Mouse (Mus musculus) forebrain, embryonic 15.5 days (tissue): Measurements from ENCODE around the gene Idua. TPM values are rescaled to one million over a fixed set of nuclear protein-coding genes. Genes with fewer than 3 reads are reported as not detected.

ENCODE experiments used
- ATAC-seq: fragments of 200-750 bp; cut with Nextera tagmentation; replicated peaks from 2 replicates; pipeline ENCODE4 v1.8.0; 2017; ENCODE audit warnings: mild to moderate bottlenecking, moderate TSS enrichment, moderate library complexity
- H3K27ac ChIP-seq: fragments of 300-500 bp; sonication (generic); replicated peaks from 2 replicates; pipeline ENCODE4 v1.5.1; 2015; ENCODE audit warnings: mild to moderate bottlenecking, inconsistent platforms
- H3K27me3 ChIP-seq: fragments of 300-500 bp; sonication (generic); 2 replicates; pipeline ENCODE4 v1.6.1; 2015; ENCODE audit warnings: inconsistent platforms
- H3K36me3 ChIP-seq: fragments of 300-500 bp; sonication (generic); 2 replicates; pipeline ENCODE4 v1.6.1; 2015; ENCODE audit warnings: mild to moderate bottlenecking, inconsistent platforms
- H3K4me1 ChIP-seq: fragments of 300-500 bp; sonication (generic); 2 replicates; pipeline ENCODE4 v1.6.1; 2015; ENCODE audit warnings: inconsistent platforms
- H3K4me2 ChIP-seq: fragments of 300-500 bp; sonication (generic); replicated peaks from 2 replicates; pipeline ENCODE4 v1.6.1; 2015; ENCODE audit warnings: mild to moderate bottlenecking, inconsistent platforms
- H3K4me3 ChIP-seq: fragments of 300-500 bp; sonication (generic); 2 replicates; pipeline ENCODE4 v1.5.1; 2015; ENCODE audit warnings: mild to moderate bottlenecking, inconsistent platforms
- H3K9ac ChIP-seq: fragments of 300-500 bp; sonication (generic); replicated peaks from 2 replicates; pipeline ENCODE4 v1.6.1; 2015; ENCODE audit warnings: mild to moderate bottlenecking, inconsistent platforms
- H3K9me3 ChIP-seq: fragments of 300-500 bp; sonication (generic); 2 replicates; pipeline ENCODE4 v1.6.1; 2016; ENCODE audit warnings: inconsistent platforms
- WGBS: fragments of 180-500 bp; shearing (Covaris S2); methylation state at CpG from one replicate; pipeline ENCODE4 v1.1.7; 2015; ENCODE audit warnings: mixed read lengths; 5-methylcytosine and 5-hydroxymethylcytosine counted together
- polyA plus RNA-seq: library from polyadenylated mRNA; unstranded; fragments of >200 nt; fragmentation: Nextera tagmentation; extraction: Ambion mirVana; gene quantifications from 2 replicates; pipeline ENCODE4 v1.2.1, GENCODE M21; 2015

Idua gene
- polyA plus RNA-seq, 1 experiment from 2014 or later = 9.9 TPM

DNA sequence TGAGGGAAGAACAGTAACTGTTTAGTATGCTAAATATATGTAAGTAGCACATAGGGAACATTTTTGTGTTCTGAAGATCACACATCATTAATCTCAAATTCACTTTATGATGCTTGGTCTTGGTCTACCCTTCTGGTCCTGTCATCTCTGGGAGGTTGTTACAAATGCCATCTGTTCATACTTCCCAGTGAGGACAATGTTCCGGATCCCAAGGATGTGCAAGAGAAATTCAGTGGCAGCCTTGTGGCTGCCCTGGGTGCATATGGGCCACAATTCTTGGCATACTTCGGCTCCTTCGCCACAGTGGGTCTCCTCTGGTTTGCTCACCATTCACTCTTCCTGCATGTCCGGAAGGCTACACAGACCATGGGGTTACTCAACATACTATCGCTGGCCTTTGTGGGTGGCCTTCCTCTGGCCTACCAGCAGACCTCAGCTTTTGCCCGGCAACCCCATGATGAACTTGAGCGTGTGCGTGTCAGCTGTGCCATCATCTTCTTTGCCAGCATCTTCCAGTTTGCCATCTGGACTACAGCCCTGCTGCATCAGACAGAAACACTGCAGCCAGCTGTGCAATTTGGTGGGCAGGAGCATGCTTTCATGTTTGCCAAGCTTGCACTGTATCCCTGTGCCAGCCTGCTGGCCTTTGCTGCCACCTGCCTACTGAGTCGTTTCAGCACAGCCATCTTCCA, 14.3 kb upstream of the Idua start:
- Histone ChIP-seq H3K4me1 (no peaks in the 10 kb centered on the region), H3K27ac (no peak overlapping the region), H3K27me3 (no peaks in the 10 kb centered on the region), H3K9me3 (no peaks in the 10 kb centered on the region), H3K36me3 (peaks cover 55% of the 10 kb centered on the region), H3K4me2 (no peak overlapping the region), H3K9ac (no peak overlapping the region), H3K4me3 (no peak overlapping the region)
- WGBS = 85% methylated on average over 9 of the region's 9 CpGs
- ATAC-seq = no peak; the same call in 1 of the 2 replicates

DNA sequence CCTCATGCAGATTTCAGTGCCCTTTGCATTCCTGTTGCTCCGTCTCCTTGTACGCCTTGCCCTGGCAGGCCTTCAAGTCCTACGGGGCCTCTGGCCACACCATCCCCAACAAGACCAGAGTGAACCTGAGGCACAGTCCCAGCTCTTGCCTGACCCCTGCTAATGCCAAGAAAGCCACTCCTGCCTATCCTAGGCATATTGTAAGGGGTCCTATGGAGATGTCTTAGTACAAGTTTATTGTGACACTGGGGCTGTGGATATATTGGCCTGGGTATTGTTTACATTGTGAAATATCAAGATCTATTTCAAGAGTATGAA, 13.8 kb upstream of the Idua start:
- WGBS = 89% methylated on average over 3 of the region's 3 CpGs
- H3K9ac ChIP-seq = no peak overlapping the region
- no peak overlapping the region for H3K4me2 ChIP-seq
- no peak overlapping the region for H3K4me3 ChIP-seq
- H3K4me1 ChIP-seq = no peaks in the 10 kb centered on the region
- ATAC-seq = no peak
- no peaks in the 10 kb centered on the region for H3K27me3 ChIP-seq
- H3K27ac ChIP-seq = no peak overlapping the region
- H3K9me3 ChIP-seq = no peaks in the 10 kb centered on the region
- H3K36me3 ChIP-seq = peaks cover 55% of the 10 kb centered on the region

DNA sequence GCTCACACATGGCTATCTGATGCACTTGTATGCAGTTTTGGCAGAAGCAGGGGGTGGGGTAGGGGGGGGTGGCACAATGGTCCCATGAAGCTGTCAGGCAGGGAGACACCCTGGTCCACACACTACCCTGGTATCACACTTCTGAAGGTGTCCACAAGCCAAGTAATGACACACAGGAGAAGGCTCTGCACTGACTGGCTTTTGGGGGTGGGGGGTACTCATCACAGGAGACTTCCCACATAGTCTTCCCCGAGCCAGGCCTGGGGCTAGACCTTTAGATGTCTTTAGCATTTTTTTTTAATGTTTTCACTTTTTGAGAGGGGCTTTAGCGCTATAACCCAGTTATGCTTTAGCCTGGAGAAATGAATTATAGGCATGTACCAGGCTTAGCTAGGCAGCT, 12.8 kb upstream of the Idua start:
- Histone ChIP-seq H3K9me3 (no peaks in the 10 kb centered on the region), H3K4me3 (no peak overlapping the region), H3K27ac (no peak overlapping the region), H3K4me1 (no peaks in the 10 kb centered on the region), H3K36me3 (peaks cover 55% of the 10 kb centered on the region), H3K27me3 (no peaks in the 10 kb centered on the region), H3K4me2 (no peak overlapping the region), H3K9ac (no peak overlapping the region)
- ATAC-seq = no peak
- 90% methylated on average over 2 of the region's 2 CpGs for WGBS

DNA sequence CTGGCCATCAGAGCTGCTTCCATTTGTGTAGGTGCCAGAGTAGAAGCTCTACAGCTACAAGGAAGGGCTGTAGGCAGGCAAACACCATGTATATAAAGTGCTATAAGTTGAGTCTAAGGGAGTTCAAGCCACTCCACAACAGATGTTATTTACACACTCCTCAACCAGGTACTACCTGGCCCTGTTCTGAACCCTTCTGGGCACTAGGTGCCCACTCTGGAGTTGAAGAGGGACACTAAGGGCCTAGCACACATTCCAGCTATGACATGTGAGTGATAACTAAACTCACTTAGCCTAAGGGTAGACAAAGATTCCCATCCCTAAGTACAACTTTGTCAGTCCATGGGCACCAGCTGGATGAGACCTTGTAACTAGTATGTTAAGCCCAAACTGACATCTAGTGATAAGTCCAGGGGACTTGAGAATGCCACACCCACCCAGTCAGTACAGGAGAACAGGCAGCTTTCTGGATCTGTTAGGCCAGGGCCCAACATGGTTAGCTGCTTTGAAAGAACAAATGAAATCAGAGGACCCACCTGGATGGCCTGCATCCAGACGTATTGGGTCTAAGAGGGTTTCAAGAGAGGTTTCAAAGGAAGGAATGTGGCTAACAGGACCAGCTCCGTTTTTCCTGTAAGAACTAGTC, 12.2 kb upstream of the Idua start:
- Histone ChIP-seq H3K9ac (no peak overlapping the region), H3K36me3 (peaks cover 61% of the 10 kb centered on the region), H3K27me3 (no peaks in the 10 kb centered on the region), H3K4me2 (no peak overlapping the region), H3K4me3 (no peak overlapping the region), H3K9me3 (no peaks in the 10 kb centered on the region), H3K27ac (no peak overlapping the region), H3K4me1 (no peaks in the 10 kb centered on the region)
- WGBS = 91% methylated on average over 2 of the region's 2 CpGs
- ATAC-seq = no peak

DNA sequence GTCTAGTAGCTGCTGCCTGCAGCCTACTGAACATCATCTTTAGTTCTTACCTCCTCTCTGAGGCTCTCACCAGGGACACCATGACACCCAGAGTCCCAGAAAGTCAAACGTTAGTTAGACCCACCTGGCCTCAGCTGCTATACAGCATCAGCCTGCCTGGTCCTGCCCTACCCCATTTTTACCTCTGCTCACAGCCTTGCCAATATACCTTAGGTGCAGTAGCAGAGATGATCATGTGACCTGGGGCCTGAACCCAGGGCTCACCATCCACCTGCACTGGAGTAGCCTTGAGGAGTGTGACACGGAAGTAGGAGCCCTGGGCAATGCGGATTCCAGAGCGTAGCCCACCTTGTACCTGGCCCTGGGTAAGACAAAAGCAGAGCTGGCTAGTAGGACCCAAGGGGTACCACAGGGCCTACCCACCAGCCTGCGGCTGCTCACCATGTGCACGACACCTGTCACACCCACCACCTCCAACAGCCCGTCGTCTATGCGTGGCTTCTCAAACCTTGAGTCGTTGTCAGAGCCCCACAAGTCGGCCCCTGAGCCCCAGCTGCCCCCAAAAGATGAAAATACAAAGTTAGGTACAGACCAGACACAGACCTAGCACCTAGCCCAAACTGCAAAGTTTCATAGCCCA, 11.1 kb upstream of the Idua start:
- no peak for ATAC-seq
- Histone ChIP-seq H3K4me1 (no peaks in the 10 kb centered on the region), H3K9ac (no peak overlapping the region), H3K27ac (no peak overlapping the region), H3K4me3 (no peak overlapping the region), H3K36me3 (peaks cover 66% of the 10 kb centered on the region), H3K4me2 (no peak overlapping the region), H3K9me3 (no peaks in the 10 kb centered on the region), H3K27me3 (no peaks in the 10 kb centered on the region)
- 94% methylated on average over 11 of the region's 11 CpGs for WGBS

DNA sequence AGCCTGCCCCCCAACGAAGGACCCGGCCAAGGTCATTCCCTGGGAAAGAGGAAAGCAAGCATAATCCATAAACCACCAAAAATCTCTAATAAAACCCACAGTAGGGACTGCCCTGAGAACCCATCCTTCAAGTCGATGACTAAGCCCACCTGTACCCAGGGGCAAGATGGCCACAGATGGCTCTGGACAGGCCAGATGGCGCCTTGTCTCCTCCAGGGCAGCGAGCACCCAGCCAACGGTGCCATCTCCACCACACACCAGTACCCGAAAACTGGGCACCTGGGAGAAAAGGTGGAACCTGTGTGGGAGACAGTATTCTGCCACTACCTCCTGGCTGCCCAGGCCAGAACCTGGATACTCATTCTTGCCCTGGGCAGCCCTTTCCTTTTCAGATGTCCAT, 9.8 kb upstream of the Idua start:
- Histone ChIP-seq H3K4me2 (no peak overlapping the region), H3K27me3 (no peaks in the 10 kb centered on the region), H3K9me3 (no peaks in the 10 kb centered on the region), H3K4me3 (no peak overlapping the region), H3K4me1 (no peaks in the 10 kb centered on the region), H3K36me3 (peaks cover 73% of the 10 kb centered on the region), H3K9ac (no peak overlapping the region), H3K27ac (no peak overlapping the region)
- no peak for ATAC-seq
- WGBS = 92% methylated on average over 7 of the region's 7 CpGs

DNA sequence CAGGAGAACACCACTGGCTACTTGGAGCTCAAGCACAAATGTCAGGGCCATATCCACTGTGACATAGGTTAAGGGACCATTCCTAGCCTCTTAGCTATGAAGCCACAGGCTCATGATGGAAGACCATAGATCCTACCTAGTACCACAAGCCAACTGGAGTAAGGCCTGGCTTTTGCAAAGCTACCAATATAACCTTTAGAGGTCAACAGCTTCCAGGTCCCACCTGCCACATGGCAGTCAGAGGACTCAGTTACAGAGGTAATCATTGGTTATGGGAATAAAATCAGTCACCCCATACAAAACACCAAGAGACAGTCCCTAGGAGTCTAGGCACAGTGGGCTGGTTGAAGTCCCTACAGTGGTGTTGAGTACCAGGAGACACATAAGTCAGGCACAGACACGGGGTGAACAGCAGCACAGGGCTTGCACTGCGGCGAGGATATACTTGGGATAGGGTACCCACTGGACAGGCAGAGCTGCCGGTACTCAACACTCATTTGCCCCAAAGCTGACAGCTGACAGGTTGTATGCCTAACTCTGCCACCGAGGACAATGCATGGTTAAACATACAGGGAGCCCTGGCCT, 8.9 kb upstream of the Idua start:
- Histone ChIP-seq H3K4me2 (no peak overlapping the region), H3K27me3 (no peaks in the 10 kb centered on the region), H3K4me3 (no peak overlapping the region), H3K4me1 (no peaks in the 10 kb centered on the region), H3K9ac (no peak overlapping the region), H3K27ac (no peak overlapping the region), H3K36me3 (peaks cover 73% of the 10 kb centered on the region), H3K9me3 (no peaks in the 10 kb centered on the region)
- no peak for ATAC-seq
- 79% methylated on average over 5 of the region's 5 CpGs for WGBS

DNA sequence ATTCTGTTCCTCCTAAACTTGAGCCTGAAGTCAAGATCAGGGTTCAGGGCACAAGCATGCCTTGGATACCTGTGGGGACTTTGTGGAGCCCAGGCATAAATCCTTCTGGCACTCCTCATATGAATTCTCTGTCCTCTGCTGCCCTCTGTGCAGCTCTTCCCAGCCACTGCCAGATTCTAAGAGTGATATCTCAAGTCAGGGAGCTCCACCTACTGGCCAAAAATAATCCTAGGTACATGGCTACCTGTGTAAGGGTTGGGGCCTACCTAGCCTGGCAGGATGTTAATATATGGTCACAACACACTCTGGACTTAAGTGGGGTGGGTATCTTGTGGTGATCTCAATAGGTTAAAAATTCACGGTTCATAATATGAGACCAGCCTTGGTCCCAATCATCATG, 8.3 kb upstream of the Idua start:
- 63% methylated on average over 1 of the region's 1 CpGs for WGBS
- peaks cover 71% of the 10 kb centered on the region for H3K36me3 ChIP-seq
- no peaks in the 10 kb centered on the region for H3K9me3 ChIP-seq
- H3K4me1 ChIP-seq = no peaks in the 10 kb centered on the region
- no peak overlapping the region for H3K27ac ChIP-seq
- H3K9ac ChIP-seq = no peak overlapping the region
- H3K4me3 ChIP-seq = no peak overlapping the region
- 0 out of 2 replicates have a peak, but pooled peaks have one; percentile 44 for ATAC-seq
- H3K4me2 ChIP-seq = no peak overlapping the region
- H3K27me3 ChIP-seq = no peaks in the 10 kb centered on the region

DNA sequence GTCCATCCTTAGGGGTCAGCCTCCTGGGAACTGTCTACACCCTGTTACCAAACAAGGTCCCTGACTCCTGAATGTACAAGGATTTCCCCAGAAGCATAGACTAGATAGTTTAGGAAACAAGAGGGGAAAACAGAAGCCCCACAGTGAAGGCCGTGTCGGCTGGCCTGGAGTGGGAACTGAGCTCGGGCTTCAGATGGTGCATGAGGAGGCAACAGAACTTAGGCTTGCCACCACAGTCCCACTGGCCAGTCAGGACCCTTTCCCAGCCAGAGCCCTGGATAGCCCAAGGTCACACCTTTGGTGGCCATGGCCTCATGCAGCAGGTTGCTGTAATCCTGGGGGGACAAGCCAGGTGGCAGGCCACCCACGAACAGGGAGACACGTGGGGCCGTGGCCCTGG, 6.8 kb upstream of the Idua start:
- H3K4me2 ChIP-seq = no peak overlapping the region
- no peaks in the 10 kb centered on the region for H3K9me3 ChIP-seq
- no peak overlapping the region for H3K27ac ChIP-seq
- 86% methylated on average over 6 of the region's 6 CpGs for WGBS
- no peak overlapping the region for H3K4me3 ChIP-seq
- no peak for ATAC-seq
- H3K4me1 ChIP-seq = 0 out of 2 replicates have a peak, but pooled peaks cover 3% of the 10 kb centered on the region
- no peaks in the 10 kb centered on the region for H3K27me3 ChIP-seq
- H3K9ac ChIP-seq = no peak overlapping the region
- H3K36me3 ChIP-seq = peaks cover 60% of the 10 kb centered on the region

DNA sequence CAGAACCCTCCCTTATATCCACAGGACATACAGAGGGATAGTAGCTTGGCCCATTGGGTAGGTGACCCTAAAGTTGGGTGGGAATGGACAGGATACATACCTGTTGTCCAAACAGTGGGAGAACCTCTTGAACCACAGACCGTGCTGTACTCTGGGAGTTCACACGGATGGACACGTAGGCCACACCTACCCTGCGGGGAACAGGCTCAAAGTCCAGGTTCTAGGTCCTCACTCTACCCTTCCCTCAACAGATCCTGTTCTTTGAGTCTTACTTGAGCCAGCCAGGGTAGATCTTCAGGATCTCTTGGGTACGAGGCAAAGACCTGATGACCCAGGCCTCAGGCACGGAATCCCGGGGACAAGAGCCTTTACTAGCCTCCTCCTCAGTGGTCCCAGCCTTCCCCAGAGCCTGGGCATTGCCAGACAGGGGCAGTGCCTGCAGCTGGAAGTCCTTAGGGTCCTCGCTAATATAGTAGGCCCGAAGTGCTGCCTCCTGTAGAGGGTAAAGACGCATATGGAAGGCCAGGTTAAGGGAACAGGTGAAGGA, 5.6 kb upstream of the Idua start:
- Histone ChIP-seq H3K9ac (no peak overlapping the region), H3K36me3 (peaks cover 49% of the 10 kb centered on the region)
- WGBS = 93% methylated on average over 10 of the region's 10 CpGs

DNA sequence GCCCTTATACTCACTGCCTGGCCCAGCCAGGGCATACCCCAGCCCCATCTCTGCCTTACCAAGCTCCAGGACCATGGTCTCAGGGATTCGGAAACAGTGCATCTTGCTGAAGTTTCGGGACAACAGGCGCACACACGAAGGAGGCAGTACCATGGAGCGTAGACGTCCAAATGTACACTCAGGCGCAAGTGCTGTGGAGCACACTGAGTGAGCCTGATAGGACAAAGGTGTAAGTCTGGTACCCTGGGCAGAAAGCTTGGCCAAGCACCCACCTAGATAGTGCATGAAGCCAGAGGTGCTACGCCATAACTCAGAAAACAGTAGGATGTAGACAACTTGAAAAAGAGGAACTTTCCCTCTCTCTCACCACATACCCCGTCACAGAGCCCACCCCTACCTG, 4.8 kb upstream of the Idua start:
- H3K9me3 ChIP-seq = no peaks in the 10 kb centered on the region
- no peak overlapping the region for H3K4me3 ChIP-seq
- WGBS = 95% methylated on average over 9 of the region's 9 CpGs
- peaks cover 43% of the 10 kb centered on the region for H3K36me3 ChIP-seq
- ATAC-seq = no peak
- H3K9ac ChIP-seq = no peak overlapping the region
- no peak overlapping the region for H3K27ac ChIP-seq
- H3K4me2 ChIP-seq = no peak overlapping the region
- H3K27me3 ChIP-seq = no peaks in the 10 kb centered on the region
- peaks cover 22% of the 10 kb centered on the region for H3K4me1 ChIP-seq

More for the DNA sequence above, 5.6 kb upstream of the Idua start:
- H3K27ac ChIP-seq = no peak overlapping the region
- no peak overlapping the region for H3K4me2 ChIP-seq
- no peaks in the 10 kb centered on the region for H3K9me3 ChIP-seq
- H3K27me3 ChIP-seq = no peaks in the 10 kb centered on the region
- H3K4me3 ChIP-seq = no peak overlapping the region
- ATAC-seq = no peak
- H3K4me1 ChIP-seq = peaks cover 14% of the 10 kb centered on the region
